Mouse (Mus musculus): ENCODE data around the gene Mucl1. TPM values are rescaled to one million over a fixed set of nuclear protein-coding genes. Genes with fewer than 3 reads are reported as not detected.

Gene Mucl1
- not detected for polyA plus RNA-seq (2012; fragmentation: generic; extraction: Trizol)

GRCm38 (mm10) chr15:103755369-103755768 is at the start of gene Mucl1:
Gene Mucl1, minus strand, starts transcription at chr15:103755469.

Other genes with a start within 250 kb of the Mucl1 start
- gene Ppp1r1a, start 217.5 kb downstream of the Mucl1 start, polyA plus RNA-seq (2012; fragmentation: generic; extraction: Trizol) = not detected
- not detected for gene Glycam1, start 190.4 kb downstream of the Mucl1 start, polyA plus RNA-seq (2012; fragmentation: generic; extraction: Trizol)
- gene Mucl2, start 143.8 kb upstream of the Mucl1 start, polyA plus RNA-seq (2012; fragmentation: generic; extraction: Trizol) = not detected

Data from C3H10T1/2 (cell line).